Mouse (Mus musculus): Measurements from ENCODE around the gene Gm17660. TPM values are rescaled to one million over a fixed set of nuclear protein-coding genes. Genes with fewer than 3 reads are reported as not detected.
"Not testable (repeated sequence)": the region's sequence is repeated elsewhere in the genome, so short reads cannot be mapped to it uniquely, and the experiment has no call there.

Gene Gm17660
- total RNA-seq, 1 experiment from 2014 or later, result not detected

- 0 out of 2 replicates have a peak, but pooled peaks have one; percentile 2 for ATAC-seq (replicated peaks; ENCODE audit: low read depth, poor library complexity, severe bottlenecking)
Measured at GRCm38 (mm10) chr5:104047200-104048105, 30.0 kb downstream of the Gm17660 start.

DNA sequence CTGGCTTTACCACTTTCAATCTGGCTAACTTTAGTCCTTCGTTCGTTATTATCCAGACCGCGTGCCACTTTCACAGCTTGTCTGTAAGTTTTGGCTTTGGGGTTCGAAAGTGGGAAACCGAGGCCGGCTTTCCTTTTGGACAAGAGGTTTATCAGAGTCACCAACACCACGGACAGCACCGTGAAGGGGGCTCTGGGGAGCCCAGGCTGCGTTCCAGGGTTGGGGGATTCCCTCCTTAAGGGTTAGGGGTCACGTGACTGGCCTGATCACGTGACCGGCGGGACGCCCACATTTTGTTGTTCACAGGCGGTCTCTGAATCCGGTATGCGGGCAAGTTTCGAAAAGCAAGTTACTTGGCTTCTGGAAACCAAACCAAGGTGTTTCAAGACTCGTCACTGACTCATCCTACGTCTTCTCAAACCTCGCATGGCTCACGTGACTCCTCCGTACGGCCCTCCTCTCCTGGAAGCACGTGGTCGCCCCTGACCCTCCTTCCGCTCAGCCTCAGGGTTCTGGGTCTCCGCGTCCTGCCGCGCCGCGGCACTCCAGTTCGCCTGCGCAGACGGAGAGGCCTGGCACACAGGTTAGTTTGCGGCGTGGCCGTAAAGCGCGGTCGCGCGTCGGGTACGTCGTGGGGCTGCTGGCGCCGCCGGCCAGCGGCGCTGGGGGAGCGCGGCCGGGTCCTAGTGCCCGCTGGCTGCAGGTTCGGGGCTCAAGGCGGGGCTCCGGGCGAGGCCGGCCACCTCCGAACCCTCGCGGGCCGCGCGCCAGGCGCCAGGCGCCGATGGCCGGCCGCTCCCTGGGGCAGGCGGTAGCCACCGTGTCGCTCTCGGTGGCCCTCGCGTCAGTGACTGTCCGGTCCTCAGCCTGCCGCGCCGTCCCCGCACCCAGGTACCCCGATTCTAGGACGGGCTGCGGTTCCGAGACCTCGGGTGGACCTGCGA lies 30.9 kb downstream of the Gm17660 start, which contains the start of gene Nudt9:
Nudt9 (plus strand) TSS at position 51 of the 944 bp plus-strand sequence.
- ATAC-seq (replicated peaks; ENCODE audit: low read depth, poor library complexity, severe bottlenecking), result peak; percentile 94

DNA sequence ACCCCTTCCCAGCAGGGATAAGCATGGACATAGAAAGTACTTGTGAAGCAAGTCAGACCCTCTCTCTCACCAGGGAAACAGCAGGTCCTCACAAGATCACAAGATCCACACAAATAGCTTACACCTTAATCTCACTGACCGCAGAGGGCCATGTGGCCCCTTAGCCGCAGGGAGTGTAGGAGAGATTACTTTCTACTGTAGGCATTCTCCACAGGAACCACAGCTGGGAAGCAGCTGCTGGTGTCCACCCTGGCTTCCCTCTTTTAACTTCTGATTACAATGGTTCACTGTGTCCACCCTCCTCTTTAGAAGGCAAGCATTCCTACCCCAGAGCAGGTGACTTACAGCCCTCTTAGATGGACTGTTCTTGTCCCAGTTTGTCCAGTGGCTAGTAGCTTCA lies 33.7 kb downstream of the Gm17660 start:
- no peak for ATAC-seq (replicated peaks; ENCODE audit: low read depth, poor library complexity, severe bottlenecking)

DNA sequence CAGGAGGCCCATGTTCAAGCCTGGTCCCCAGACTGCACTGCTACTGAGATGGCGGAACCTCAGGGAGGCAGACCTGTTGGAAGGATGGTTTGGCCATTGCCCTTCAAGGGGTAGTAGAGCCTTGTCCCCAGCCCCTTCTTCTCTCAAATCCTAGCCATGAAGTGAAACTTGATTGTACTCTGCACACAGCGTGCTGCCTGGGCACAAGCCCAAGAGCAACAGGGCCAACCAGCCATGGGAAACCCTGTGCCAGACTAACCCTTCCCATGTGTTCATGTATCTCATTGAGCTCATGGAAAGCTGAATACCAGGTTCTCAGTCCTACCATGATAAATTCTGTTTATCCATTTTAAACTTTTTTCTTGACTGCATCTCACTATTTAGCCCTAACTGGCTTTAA lies 34.5 kb downstream of the Gm17660 start:
- no peak for ATAC-seq (replicated peaks; ENCODE audit: low read depth, poor library complexity, severe bottlenecking)

GRCm38 (mm10) chr5:104039154-104039932 lies 38.1 kb downstream of the Gm17660 start:
- ATAC-seq (replicated peaks; ENCODE audit: low read depth, poor library complexity, severe bottlenecking), result peak; percentile 78

- ATAC-seq (replicated peaks; ENCODE audit: low read depth, poor library complexity, severe bottlenecking), result no peak
Measured at GRCm38 (mm10) chr5:104036686-104037085, 40.7 kb downstream of the Gm17660 start.

- ATAC-seq (replicated peaks; ENCODE audit: low read depth, poor library complexity, severe bottlenecking), result no peak
Measured at GRCm38 (mm10) chr5:104035824-104036223, 41.6 kb downstream of the Gm17660 start.

GRCm38 (mm10) chr5:104035066-104035465 lies 42.3 kb downstream of the Gm17660 start:
- no peak for ATAC-seq (replicated peaks; ENCODE audit: low read depth, poor library complexity, severe bottlenecking)

DNA sequence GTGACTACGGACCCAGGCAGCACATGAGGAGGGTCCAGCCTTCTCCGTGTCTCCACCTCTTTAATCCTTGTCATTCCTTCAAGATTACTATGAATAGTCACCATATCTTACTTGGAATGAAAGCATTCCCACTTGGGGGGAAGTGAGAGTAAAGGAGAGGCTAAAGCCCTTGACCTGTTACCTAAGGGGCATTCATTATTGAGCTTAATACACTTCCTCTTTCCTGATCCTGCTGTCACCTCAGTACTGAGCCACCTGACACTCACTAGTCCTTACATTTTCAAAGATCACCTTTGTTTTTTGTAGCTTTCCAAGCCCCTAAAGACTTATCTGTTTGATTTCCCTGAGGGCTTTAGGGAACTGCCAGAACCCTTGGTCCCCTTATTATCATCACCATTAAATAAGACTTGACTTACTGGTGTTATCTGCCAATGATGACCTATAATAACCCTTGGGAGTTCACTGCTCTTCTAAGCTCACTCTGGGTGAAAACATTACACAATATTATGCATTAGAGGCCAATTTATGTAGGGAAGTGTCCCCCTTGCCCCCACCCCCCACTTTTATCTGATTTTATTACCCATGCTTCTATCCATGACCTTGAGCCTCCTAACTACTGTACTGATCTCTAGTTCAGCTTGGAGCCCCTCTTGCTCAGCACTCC lies 44.8 kb downstream of the Gm17660 start:
- ATAC-seq (replicated peaks; ENCODE audit: low read depth, poor library complexity, severe bottlenecking), result peak; percentile 66; the same call in 1 of the 2 replicates

GRCm38 (mm10) chr5:104025245-104025854 lies 52.1 kb downstream of the Gm17660 start:
- no peak for ATAC-seq (replicated peaks; ENCODE audit: low read depth, poor library complexity, severe bottlenecking)

DNA sequence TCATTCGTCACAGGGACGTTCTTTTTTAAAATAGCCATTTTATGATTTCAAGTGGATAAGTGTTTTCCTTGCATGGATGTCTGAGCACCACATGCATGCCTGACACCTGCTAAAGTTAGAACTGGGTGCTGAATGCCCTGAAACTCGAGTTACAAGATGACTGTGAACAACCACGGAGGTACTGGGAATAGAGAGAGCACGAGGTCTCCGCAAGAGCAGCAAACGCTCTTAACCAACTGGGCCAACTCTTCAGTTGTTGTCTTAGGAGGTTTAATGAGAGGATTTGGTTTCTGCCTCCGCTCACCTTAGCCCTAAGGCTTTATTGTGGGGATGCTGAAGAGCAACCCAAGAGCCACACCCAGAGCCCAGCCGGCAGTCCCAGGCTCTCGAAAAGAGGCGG lies 52.6 kb downstream of the Gm17660 start:
- no peak for ATAC-seq (replicated peaks; ENCODE audit: low read depth, poor library complexity, severe bottlenecking)

- ATAC-seq (replicated peaks; ENCODE audit: low read depth, poor library complexity, severe bottlenecking), result not testable (repeated sequence)
Measured at GRCm38 (mm10) chr5:104024193-104024592, 53.2 kb downstream of the Gm17660 start.

- no peak for ATAC-seq (replicated peaks; ENCODE audit: low read depth, poor library complexity, severe bottlenecking)
Measured at GRCm38 (mm10) chr5:104023289-104024020, 54.0 kb downstream of the Gm17660 start.

- no peak for ATAC-seq (replicated peaks; ENCODE audit: low read depth, poor library complexity, severe bottlenecking)
Measured at GRCm38 (mm10) chr5:104022558-104022957, 54.9 kb downstream of the Gm17660 start.

DNA sequence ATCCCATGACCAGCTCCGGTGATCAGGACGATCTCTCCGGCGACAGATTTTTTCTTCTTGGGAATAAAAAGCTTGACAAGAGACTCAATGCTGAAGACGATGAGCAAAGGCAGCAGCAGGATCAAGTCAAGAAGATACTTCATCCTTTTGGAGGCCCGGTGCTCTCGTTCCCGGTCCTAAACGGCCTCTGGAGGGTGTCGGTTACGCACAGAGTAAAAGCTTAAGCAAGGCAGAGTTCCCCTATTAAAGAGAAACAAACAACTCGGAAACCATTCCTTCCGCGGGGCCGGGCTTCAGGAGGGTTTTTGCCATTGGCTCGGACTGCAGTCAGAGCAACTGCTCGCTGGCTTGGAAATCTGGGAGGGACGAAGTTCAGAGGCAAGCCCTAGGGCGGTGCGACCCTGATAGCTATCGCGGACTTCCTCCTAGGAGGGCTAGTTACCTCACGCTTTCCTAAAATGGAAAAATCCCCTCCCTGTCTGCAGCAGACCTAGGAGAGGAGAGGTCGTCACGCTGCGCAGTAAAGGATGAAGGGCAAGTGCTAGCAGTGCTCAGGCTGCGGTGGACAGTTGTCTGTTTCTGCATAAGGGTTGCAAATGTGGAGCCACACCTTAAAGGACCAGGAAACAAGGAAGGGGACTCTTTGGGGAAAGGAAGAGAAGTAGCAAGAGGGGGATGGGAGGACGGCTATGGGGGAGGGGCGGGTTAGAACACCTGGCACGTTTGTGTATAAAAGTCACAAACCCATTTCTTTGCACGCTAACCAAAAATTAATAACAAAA lies 55.6 kb downstream of the Gm17660 start, which contains the start of gene Hsd17b11:
Hsd17b11 (minus strand) TSS at position 323 of the 782 bp plus-strand sequence.
- ATAC-seq (replicated peaks; ENCODE audit: low read depth, poor library complexity, severe bottlenecking), result peak; percentile 86
